Mouse (Mus musculus): ENCODE measurements around the gene Hddc3.
A peak's percentile ranks its signal among the peaks of the same experiment; 100 is the strongest.

Gene Hddc3

GRCm38 (mm10) chr7:80334848-80335247 is 8.1 kb upstream of the Hddc3 start:
- DNase-seq (ENCODE audit: low spot score in 2 of 2) = no peak

DNA sequence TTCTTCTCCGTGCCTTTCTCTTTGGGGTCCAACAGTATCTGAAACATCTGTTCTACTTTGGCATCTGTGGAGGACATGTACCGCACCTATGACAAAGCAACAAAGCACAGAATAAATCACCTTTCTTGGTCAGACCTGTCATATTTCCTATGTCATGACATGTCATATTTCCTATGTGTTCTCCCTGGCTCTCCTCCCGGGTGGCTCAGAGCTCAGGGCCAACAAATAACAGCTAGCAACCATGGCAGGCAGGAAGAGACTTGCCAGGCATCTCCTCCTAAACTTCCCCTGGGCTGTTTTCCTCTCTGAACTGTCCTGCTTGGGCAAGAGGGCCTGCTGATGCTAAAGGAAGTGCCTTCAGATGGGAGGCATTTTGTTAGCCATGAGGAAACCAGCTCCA is 6.0 kb upstream of the Hddc3 start:
- no peak for DNase-seq (ENCODE audit: low spot score in 2 of 2)

DNA sequence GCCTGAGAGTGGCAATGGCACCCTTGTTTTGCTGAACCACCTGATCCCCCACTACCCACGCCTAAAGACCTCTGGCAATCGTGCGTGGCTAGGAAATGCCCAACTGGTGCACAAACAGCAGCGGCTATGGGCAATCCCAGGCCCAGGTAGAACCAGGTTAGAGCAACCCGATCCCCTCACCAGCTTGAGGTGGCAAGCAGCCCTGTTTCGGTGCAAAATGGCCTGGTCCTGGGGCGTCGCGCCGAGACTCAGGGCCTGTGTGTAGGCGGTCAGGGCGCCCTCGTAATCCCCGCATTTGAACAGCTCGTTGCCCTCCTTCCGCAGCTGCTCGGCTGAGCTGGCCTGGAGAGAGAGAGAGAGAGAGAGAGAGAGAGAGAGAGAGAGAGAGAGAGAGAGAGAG is 3.5 kb upstream of the Hddc3 start:
- DNase-seq (ENCODE audit: low spot score in 2 of 2) = peak in 1 of 2 experiments; percentile 26

DNA sequence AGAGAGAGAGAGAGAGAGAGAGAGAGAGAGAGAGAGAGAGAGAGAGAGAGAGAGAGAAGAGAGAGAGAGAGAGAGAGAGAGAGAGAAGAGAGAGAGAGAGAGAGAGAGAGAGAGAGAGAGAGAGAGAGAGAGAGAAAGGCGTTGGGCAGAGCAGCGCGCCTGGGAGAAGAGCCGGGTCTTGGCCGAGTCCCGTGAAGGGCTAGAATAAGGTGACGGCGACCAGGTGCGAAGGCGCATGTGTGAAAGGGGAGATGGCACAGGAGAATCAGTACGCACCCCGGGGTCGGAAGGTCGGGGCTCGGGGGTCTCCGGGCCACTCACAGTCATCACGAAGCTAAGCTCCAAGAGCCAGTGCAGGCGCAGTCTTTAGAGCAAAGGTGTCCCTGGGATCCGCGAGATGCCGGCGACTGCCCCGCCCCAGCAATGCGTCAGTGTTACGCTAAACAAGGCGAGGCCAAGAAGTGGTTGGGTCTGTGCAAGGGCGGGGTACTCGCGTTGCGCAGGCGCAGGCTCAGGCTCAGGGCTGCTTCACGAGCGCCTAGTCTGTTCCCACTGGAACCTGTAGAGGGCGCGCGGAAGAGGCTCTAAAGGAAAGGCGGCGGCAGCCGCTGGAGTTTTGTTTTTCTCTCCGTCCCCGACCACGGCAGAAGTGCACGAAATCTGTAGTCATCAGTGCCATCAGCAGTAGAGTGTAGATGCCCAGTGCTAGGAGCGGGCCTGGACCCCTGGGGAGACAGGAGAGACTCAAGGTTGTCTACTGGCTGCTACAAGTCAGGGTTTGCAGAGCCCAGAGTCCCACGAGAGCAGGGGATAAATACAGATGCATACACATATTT is 2.9 kb upstream of the Hddc3 start:
- DNase-seq (ENCODE audit: low spot score in 2 of 2) = peak; percentile 98 to 99

- peak; percentile 81 to 84 for DNase-seq (ENCODE audit: low spot score in 2 of 2)
Measured at GRCm38 (mm10) chr7:80340793-80341192, 2.1 kb upstream of the Hddc3 start, which contains the start of gene Unc45a. Gene Unc45a (minus strand): TSS chr7:80341005.

GRCm38 (mm10) chr7:80341793-80342192 is 1.1 kb upstream of the Hddc3 start:
- no peak for DNase-seq (ENCODE audit: low spot score in 2 of 2)

- no peak for DNase-seq (ENCODE audit: low spot score in 2 of 2)
Measured at GRCm38 (mm10) chr7:80343270-80344018, 540 bp downstream of the Hddc3 start.

- DNase-seq (ENCODE audit: low spot score in 2 of 2) = no peak
Measured at GRCm38 (mm10) chr7:80346173-80346572, 3.3 kb downstream of the Hddc3 start.

DNA sequence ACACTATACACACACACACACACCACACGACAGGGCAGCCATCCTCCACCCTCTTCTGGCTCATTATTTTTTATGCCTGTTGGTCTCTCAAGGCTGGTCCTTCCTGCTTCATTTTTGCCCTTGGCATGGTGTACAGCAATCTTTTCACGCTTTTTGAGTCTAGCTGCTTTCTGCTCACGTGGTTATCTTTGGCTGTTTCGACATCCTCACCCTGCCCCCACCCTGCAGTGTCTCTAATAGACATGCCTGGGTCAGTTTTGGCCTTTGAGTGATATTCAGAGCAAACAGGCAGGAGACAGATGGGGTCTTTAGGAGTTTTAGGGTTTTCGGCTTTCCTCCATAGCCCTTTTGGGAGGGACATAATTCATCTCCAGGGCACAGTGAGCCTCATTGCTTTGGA is 3.9 kb downstream of the Hddc3 start:
- no peak for DNase-seq (ENCODE audit: low spot score in 2 of 2)

DNA sequence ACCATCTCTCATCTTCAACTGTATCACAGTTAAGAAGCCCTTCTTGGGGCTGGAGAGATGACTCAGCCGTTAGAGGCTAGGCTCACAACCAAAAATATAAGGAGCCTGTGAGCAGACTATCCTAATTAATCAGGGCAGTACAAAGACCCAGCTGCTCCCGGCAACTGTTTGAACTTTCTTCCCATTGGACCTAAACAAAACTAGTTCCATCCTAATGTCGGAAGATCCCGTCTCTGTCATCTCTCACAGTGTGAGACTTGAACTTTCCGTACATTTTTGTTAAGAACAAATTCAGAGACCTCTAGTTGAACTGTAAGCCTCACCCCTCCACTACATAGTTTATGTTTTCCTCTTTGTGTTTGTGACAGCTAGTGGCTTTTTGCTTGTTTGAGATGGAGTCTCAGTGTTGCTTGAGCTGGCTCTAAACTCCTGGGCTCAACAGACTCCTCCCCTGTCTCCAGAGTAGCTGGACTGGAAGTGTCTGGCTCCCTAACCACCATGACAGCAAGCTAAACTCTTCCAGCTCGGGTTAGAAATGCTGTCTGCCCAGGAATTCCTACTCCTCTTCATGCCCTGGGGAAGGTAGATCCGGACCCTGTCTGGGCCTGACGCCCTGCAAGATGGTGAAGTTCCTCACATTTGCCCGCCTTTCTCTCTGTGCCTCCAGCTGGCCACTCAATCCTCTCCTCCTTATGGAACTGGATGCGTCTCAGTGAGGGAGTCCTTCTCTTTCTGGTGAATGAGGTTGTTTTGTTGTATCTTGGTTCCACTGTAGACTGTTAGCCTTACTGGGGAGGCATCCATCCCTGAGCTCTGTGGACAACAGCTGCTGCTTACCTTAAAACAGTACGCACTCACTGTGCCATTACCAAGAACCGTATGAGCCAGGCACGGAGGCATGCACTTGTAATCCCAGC is 5.0 kb downstream of the Hddc3 start:
- DNase-seq (ENCODE audit: low spot score in 2 of 2) = no peak

- no peak for DNase-seq (ENCODE audit: low spot score in 2 of 2)
Measured at GRCm38 (mm10) chr7:80350808-80351207, 7.9 kb downstream of the Hddc3 start.

GRCm38 (mm10) chr7:80352920-80353319 is 10.0 kb downstream of the Hddc3 start:
- no peak for DNase-seq (ENCODE audit: low spot score in 2 of 2)

DNA sequence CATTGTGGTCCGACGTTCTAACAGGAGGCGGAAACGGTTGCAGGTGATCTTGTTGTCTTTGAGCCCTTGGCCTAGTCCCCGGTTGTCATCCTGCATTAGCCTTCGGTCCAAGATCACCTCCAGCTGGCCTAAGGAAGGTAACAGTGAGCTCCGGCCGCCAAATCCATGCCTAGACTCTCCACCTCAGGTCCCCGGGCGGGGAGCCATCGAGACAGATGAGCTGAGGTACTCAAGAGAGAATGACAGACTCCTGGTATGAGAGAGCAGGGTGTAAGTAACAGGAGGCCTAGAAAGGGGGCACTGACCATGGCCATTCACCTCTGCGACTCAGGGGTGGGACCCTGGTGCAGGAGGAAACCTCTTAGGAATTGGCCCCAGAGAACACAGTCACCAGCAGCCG is 13.4 kb downstream of the Hddc3 start:
- no peak for DNase-seq (ENCODE audit: low spot score in 2 of 2)

GRCm38 (mm10) chr7:80357156-80357555 is 14.3 kb downstream of the Hddc3 start:
- no peak for DNase-seq (ENCODE audit: low spot score in 2 of 2)

DNA sequence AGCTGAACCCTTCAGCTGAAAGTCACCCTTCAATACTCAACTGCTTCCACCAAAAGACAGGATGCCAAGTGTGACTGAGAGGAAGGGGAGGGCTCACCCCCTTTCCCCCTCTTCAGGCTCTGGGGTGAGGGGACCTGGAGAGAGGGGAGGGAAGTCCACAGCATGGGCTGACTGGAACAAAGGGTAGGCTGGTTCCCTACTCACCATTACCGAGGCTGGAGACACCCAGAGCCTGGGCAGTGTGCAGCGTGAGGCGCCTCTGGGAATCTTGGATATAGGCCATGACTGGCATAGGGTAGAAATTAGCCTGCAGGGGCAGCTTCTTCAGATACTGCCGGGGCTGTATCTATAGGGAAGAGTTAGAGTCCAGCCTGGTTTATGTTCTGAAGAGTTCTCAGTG is 15.1 kb downstream of the Hddc3 start:
- no peak for DNase-seq (ENCODE audit: low spot score in 2 of 2)

DNA sequence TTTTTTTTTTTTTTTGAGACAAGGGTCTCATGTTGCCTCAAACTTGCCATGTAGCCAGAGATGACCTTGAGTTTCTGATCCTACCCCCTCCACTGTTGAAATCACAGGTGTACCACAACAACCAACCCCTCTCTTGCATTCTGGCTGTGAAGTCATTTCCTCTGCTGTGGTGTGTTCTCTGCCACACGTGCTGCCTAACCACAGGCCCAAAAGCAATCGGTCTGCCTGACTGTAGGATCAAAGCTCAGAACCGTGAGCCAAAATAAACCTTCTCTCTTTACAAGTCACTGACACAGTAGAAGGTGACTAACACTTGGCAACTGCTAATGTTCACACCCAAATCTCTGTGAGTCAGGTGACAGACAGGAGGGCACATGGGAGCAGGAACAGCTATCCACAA is 17.5 kb downstream of the Hddc3 start:
- no peak for DNase-seq (ENCODE audit: low spot score in 2 of 2)

DNA sequence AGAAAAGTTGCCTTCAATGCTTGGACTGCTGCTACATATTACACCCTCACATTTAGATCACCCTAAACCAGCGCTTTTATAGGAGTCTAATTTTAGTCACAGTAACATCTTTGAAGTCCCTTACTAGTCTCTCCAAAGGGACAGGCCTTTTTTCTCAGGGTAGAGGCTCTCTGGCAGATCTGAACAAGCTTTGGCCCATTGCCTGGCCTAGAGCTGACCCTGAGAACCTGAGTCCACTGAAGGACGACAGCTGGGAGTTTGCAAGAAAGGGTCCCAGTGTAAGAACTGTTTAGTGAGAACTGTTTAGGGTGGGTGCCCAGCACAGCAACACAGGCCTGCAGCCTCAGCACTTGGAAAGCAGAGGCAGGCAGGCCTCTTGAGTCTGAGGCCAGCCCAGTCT is 22.9 kb downstream of the Hddc3 start:
- DNase-seq (ENCODE audit: low spot score in 2 of 2) = no peak

DNA sequence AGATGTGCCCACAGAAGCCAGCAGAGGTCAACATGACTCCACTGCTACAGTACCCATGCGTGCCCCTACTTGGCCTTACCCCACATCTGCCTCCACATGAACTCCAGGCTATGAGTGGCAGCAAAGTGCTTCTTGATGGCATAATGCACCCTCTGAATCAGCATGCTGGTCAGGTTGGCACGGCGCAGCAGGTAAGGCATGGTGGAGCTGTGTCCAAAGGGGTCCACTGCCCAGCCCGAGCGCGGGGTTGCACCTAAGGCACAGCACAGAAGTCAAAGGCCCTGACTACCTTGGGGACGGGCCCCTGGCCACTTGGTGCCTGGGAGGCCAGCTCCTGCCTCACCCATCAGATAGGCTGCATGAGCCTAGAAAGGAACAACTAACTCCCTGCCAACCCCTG is 24.3 kb downstream of the Hddc3 start:
- no peak for DNase-seq (ENCODE audit: low spot score in 2 of 2)

DNA sequence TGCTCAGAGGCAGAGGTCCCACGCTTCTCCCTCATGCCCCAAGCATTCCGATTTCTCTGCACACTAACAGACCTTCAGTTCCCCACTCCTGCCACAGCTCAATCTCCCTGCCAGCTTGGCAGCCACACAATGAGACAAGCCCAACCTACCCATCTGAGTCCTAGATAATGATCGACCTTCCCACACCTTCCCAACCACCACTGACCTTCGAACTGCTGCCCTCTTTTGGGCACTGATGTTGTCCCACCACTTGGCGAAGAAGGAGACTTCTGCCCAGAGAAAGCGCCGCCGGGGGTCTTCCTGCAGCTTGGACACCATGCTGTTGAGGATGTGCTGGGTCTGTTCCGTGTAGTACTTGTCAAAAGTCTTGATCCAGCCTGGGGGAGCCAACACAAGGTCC is 25.1 kb downstream of the Hddc3 start:
- no peak for DNase-seq (ENCODE audit: low spot score in 2 of 2)

DNA sequence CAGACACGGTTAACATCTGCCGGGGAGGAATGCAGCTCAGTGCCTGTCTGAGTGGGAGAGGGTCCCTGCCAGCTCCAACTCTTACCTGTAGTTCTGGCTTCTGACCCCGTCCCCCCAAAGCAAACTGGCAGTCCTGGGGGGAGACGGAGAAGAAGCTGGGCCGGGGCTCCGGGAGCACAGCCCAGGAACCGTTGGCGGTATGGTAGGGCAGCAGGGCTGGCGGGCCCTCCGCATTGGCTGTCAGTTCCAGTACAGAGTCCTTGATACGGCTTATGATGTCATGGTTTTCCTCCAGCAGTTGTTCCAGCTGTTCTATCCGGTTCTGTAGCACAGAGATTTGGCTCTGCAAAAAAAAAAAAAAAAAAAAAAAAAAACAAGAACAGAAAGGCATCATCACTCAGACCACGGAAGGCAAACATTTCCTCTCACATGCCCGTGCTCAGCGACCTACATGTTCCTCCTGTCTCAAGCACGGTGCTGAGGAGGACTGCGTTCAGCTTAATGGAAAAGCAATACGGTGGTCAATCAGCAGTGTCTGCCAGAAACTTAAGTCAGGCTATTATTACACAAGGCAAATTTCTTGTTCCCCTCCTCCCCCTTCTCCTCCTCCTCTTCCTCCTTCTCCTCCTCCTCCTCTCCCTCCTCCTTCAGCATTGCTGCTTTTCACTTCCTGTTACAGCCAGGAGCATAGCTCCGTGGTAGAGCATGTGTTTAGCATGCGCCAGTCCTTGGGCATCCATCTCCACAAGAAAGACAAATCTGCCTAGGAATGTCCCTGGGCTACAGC is 25.9 kb downstream of the Hddc3 start:
- DNase-seq (ENCODE audit: low spot score in 2 of 2) = peak in 1 of 2 experiments; percentile 47

DNA sequence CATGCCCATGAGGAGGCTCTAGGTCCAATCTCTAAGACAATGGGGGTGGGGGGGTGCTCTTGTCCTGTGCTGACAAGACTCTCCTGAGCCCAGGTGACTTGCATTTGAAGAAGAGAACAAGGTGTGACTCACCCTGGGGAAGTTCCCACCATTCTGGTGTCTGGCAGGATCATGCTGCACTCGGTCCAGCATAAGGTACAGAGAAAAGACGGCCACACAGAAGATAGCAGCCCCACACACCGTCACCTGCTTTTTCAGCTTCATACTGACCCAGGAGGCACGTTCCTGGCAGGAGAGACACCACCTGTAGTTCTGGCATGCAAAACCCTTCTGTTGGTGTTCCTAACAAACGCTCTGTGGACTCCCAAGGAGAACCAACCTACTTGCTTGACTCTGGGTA is 26.6 kb downstream of the Hddc3 start:
- no peak for DNase-seq (ENCODE audit: low spot score in 2 of 2)

Measured in spleen, postnatal 36 days (tissue).